Mouse (Mus musculus) heart, adult 2 months (tissue): ENCODE measurements around the gene Mslnl. TPM values are rescaled to one million over a fixed set of nuclear protein-coding genes. Genes with fewer than 3 reads are reported as not detected.
A peak's percentile ranks its signal among the peaks of the same experiment; 100 is the strongest.
"Not testable (repeated sequence)": the region's sequence is repeated elsewhere in the genome, so short reads cannot be mapped to it uniquely, and the experiment has no call there.

ENCODE experiments used
- DNase-seq, 2 experiments: peaks; one replicate each; pipeline ENCODE4 v3.0.0; 2021
- H3K27ac ChIP-seq: fragments of 200-600 bp; 2 replicates; pipeline ENCODE4 v1.8.1; 2022
- H3K27me3 ChIP-seq: fragments of 200-500 bp; 2 replicates; pipeline ENCODE4 v1.6.1; 2012; ENCODE audit warnings: mild to moderate bottlenecking, low read length, inconsistent platforms, mixed read lengths; ENCODE audit not compliant: control insufficient read depth, insufficient read depth
- H3K36me3 ChIP-seq: fragments of 200-500 bp; 2 replicates; pipeline ENCODE4 v1.6.1; 2012; ENCODE audit warnings: low read length, inconsistent platforms; ENCODE audit not compliant: control insufficient read depth, insufficient read depth
- H3K4me1 ChIP-seq: fragments of 200-500 bp; 2 replicates; pipeline ENCODE4 v1.6.1; 2011; ENCODE audit warnings: low read length; ENCODE audit not compliant: control insufficient read depth, insufficient read depth
- H3K4me3 ChIP-seq: fragments of 200-600 bp; 2 replicates; pipeline ENCODE4 v1.8.1; 2022
- H3K79me2 ChIP-seq: fragments of 200-500 bp; replicated peaks from 2 replicates; pipeline ENCODE4 v1.6.1; 2012; ENCODE audit warnings: mild to moderate bottlenecking, inconsistent platforms, low read length, moderate library complexity, mixed read lengths; ENCODE audit not compliant: control insufficient read depth, insufficient read depth
- H3K9ac ChIP-seq: fragments of 200-500 bp; 2 replicates; pipeline ENCODE4 v1.6.1; 2012; ENCODE audit warnings: low read depth, mild to moderate bottlenecking, control low read depth, inconsistent platforms, low read length, mixed read lengths
- CTCF ChIP-seq: fragments of 200-600 bp; IDR thresholded peaks from 2 replicates; pipeline ENCODE4 v1.8.1; 2022; ENCODE audit warnings: antibody characterized with exemption, mild to moderate bottlenecking, moderate library complexity
- EP300 ChIP-seq: fragments of 200-500 bp; IDR thresholded peaks from 2 replicates; pipeline ENCODE4 v1.6.1; 2011; ENCODE audit warnings: low read depth, low read length, control low read depth; ENCODE audit not compliant: insufficient read depth
- POLR2A ChIP-seq: fragments of 200-500 bp; IDR thresholded peaks from 2 replicates; pipeline ENCODE4 v1.6.1; 2011; ENCODE audit warnings: mild to moderate bottlenecking, low read depth, low read length, control low read depth; ENCODE audit not compliant: insufficient read depth
- WGBS: fragments of 180-500 bp; shearing (Covaris S2); methylation state at CpG from one replicate; pipeline ENCODE4 v1.1.7; 2018; 5-methylcytosine and 5-hydroxymethylcytosine counted together
- intact Hi-C: fragments of 180-260 bp; cut with DNase I; formaldehyde crosslinking; loops from one replicate; pipeline ENCODE4 v1.15.1; 2025
- polyA plus RNA-seq: library from polyadenylated mRNA; depleted of rRNA; stranded (reverse); fragments of >200 nt; gene quantifications from 2 replicates; pipeline ENCODE4 v1.2.3, GENCODE M21; 2012
- total RNA-seq, 2 experiments: library from RNA; stranded (reverse); gene quantifications; 2 replicates each; pipeline ENCODE4 v1.2.3; 2021

Gene Mslnl
- total and polyA plus RNA-seq, 3 experiments: 0.10 TPM; not detected in 2

- Histone ChIP-seq H3K9ac (no peak overlapping the region), H3K27me3 (no peaks in the 10 kb centered on the region), H3K4me3 (no peak overlapping the region), H3K36me3 (no peaks in the 10 kb centered on the region), H3K79me2 (no peaks in the 10 kb centered on the region), H3K4me1 (peaks cover 4% of the 10 kb centered on the region), H3K27ac (no peak overlapping the region)
- intact Hi-C loops: loop anchor here (1.0 to 2.0 kb wide), 2 partner anchors 39 to 68 kb away; no protein-coding TSS in a partner anchor
- WGBS: 26% methylated on average over 2 of the region's 2 CpGs
- TF ChIP-seq EP300: no peak
- TF ChIP-seq CTCF: peak; percentile 98
- peak; percentile 73 to 85 for DNase-seq
Measured at GRCm38 (mm10) chr17:25732082-25732481, 3.8 kb upstream of the Mslnl start.

GRCm38 (mm10) chr17:25735246-25735645 is 596 bp upstream of the Mslnl start:
- no peak for TF ChIP-seq EP300
- no peaks in the 10 kb centered on the region for H3K4me1 ChIP-seq
- no peak overlapping the region for H3K9ac ChIP-seq
- intact Hi-C loops: no loop called here
- 87% methylated on average over 5 of the region's 5 CpGs for WGBS
- H3K27me3 ChIP-seq: no peaks in the 10 kb centered on the region
- no peak overlapping the region for H3K27ac ChIP-seq
- H3K79me2 ChIP-seq: no peaks in the 10 kb centered on the region
- no peak for DNase-seq
- no peak overlapping the region for H3K4me3 ChIP-seq
- no peaks in the 10 kb centered on the region for H3K36me3 ChIP-seq

DNA sequence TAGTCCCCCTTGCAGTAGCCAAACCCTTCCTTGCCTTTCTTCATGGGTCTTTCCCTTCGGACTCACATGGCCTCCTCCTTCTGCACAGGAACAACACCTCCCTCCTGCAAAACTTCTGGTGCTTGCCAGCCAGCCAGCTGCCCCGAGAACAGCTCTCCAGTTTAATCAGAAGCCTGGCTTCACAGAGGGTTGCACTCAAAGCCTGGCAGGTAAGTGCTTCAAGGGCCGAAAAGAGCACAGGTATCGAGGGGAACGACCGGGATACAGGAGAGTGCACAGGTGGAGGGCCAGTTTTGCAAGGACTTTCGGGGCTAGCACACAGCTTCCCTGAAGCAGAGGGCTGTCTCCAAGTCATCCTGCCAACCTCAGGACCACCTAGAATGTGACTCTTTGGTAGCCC is 3.0 kb downstream of the Mslnl start:
- Histone ChIP-seq H3K9ac (no peak overlapping the region), H3K27me3 (no peaks in the 10 kb centered on the region), H3K4me1 (no peaks in the 10 kb centered on the region), H3K79me2 (no peaks in the 10 kb centered on the region), H3K27ac (no peak overlapping the region), H3K36me3 (no peaks in the 10 kb centered on the region), H3K4me3 (no peak overlapping the region)
- TF ChIP-seq POLR2A (no peak), EP300 (no peak)
- DNase-seq: no peak
- WGBS: 66% methylated on average over 7 of the region's 7 CpGs
- intact Hi-C loops: no loop called here

DNA sequence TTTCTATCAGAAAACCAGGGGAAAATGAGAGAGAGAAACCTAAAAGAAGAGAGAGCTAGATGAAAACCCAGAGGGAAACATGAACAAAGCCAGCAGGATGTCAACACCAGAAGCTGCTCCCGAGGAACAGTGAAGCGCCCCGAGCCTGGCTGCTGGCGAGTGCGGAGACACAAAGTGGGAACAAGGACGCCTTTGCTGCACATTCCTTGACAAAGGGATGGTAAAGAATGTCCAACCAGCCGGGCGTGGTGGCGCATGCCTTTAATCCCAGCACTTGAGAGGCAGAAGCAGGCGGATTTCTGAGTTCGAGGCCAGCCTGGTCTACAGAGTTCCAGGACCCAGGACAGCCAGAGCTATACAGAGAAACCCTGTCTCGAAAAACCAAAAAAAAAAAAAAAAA is 5.6 kb downstream of the Mslnl start:
- WGBS: 60% methylated on average over 12 of the region's 12 CpGs
- not testable (repeated sequence) for H3K36me3 ChIP-seq

GRCm38 (mm10) chr17:25743831-25744230 is 8.0 kb downstream of the Mslnl start:
- intact Hi-C loops: no loop called here
- Histone ChIP-seq H3K9ac (no peak overlapping the region), H3K4me1 (no peaks in the 10 kb centered on the region), H3K27me3 (no peaks in the 10 kb centered on the region), H3K36me3 (no peaks in the 10 kb centered on the region), H3K27ac (no peak overlapping the region), H3K4me3 (no peak overlapping the region), H3K79me2 (no peaks in the 10 kb centered on the region)
- DNase-seq: no peak
- no peak for TF ChIP-seq CTCF
- no peak for TF ChIP-seq EP300
- no peak for TF ChIP-seq POLR2A
- WGBS: 77% methylated on average over 9 of the region's 9 CpGs

More for the DNA sequence above, 5.6 kb downstream of the Mslnl start:
- H3K9ac ChIP-seq, H3K4me1 ChIP-seq, DNase-seq, H3K27ac ChIP-seq, H3K27me3 ChIP-seq, intact Hi-C loops, H3K79me2 ChIP-seq, H3K4me3 ChIP-seq: not testable (repeated sequence)

- DNase-seq: no peak
- no peak for TF ChIP-seq CTCF
- TF ChIP-seq EP300: no peak
- no peak for TF ChIP-seq POLR2A
- WGBS: 70% methylated on average over 10 of the region's 10 CpGs
- H3K36me3 ChIP-seq: no peaks in the 10 kb centered on the region
- no peaks in the 10 kb centered on the region for H3K79me2 ChIP-seq
- H3K4me1 ChIP-seq: no peaks in the 10 kb centered on the region
- no peak overlapping the region for H3K27ac ChIP-seq
- no peaks in the 10 kb centered on the region for H3K27me3 ChIP-seq
- intact Hi-C loops: no loop called here
- H3K4me3 ChIP-seq: no peak overlapping the region
- no peak overlapping the region for H3K9ac ChIP-seq
Measured at GRCm38 (mm10) chr17:25744311-25744710, 8.5 kb downstream of the Mslnl start.

DNA sequence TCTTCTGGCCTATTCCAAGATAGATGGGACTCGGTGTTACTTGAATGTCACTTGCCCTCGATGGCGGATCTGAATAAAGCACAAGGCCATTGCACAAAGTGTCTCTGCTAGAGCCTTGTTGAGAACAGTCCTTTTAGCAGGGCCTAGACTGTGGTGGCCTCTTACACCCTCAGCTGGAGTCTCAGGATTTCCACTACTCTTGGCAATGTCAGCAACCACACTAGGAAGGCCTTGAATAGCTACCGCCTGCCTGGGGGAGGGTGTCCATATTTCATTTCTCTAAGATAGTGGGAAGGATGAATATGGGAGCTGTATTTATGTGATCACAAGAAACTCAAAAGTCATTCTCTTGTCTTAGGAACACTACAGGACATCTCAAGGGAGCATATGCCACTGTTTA is 12.4 kb downstream of the Mslnl start:
- Histone ChIP-seq H3K27ac (no peak overlapping the region), H3K36me3 (no peaks in the 10 kb centered on the region), H3K4me1 (no peaks in the 10 kb centered on the region), H3K9ac (no peak overlapping the region), H3K4me3 (no peak overlapping the region), H3K79me2 (no peaks in the 10 kb centered on the region), H3K27me3 (no peaks in the 10 kb centered on the region)
- no peak for TF ChIP-seq POLR2A
- TF ChIP-seq CTCF: no peak
- no peak for TF ChIP-seq EP300
- intact Hi-C loops: no loop called here
- WGBS: 78% methylated on average over 4 of the region's 4 CpGs
- no peak for DNase-seq
